Mouse (Mus musculus) forebrain, postnatal 0 days (tissue): Measurements from ENCODE around the gene Lgals4. TPM values are rescaled to one million over a fixed set of nuclear protein-coding genes. Genes with fewer than 3 reads are reported as not detected.

Experiments
- ATAC-seq: fragments of 200-750 bp; cut with Nextera tagmentation; 2 replicates; pipeline ENCODE4 v1.8.0; 2017; ENCODE audit warnings: mild to moderate bottlenecking, moderate library complexity
- DNase-seq: peaks from one replicate; pipeline ENCODE4 v3.0.0-alpha.2; 2015
- H3K27ac ChIP-seq: fragments of 300-500 bp; sonication (generic); 2 replicates; pipeline ENCODE4 v1.5.1; 2014; ENCODE audit warnings: low read depth, mild to moderate bottlenecking, antibody characterized with exemption, low read length, moderate library complexity, mixed read lengths
- H3K27me3 ChIP-seq: fragments of 300-500 bp; sonication (generic); 2 replicates; pipeline ENCODE4 v1.6.1; 2014; ENCODE audit warnings: mild to moderate bottlenecking, low read length, mixed read lengths; ENCODE audit not compliant: insufficient read depth
- H3K36me3 ChIP-seq: fragments of 300-500 bp; sonication (generic); 2 replicates; pipeline ENCODE4 v1.6.1; 2014; ENCODE audit warnings: mild to moderate bottlenecking, moderate library complexity; ENCODE audit not compliant: insufficient read depth
- H3K4me1 ChIP-seq: fragments of 300-500 bp; sonication (generic); 2 replicates; pipeline ENCODE4 v1.6.1; 2014; ENCODE audit warnings: antibody characterized with exemption; ENCODE audit not compliant: insufficient read depth
- H3K4me2 ChIP-seq: fragments of 300-500 bp; sonication (generic); 2 replicates; pipeline ENCODE4 v1.6.1; 2014; ENCODE audit warnings: low read depth, mild to moderate bottlenecking, moderate library complexity
- H3K4me3 ChIP-seq: fragments of 300-500 bp; sonication (generic); 2 replicates; pipeline ENCODE4 v1.5.1; 2014; ENCODE audit warnings: low read depth, low read length, mixed read lengths
- H3K9ac ChIP-seq: fragments of 300-500 bp; sonication (generic); 2 replicates; pipeline ENCODE4 v1.6.1; 2014; ENCODE audit warnings: mild to moderate bottlenecking
- H3K9me3 ChIP-seq: fragments of 300-500 bp; sonication (generic); 2 replicates; pipeline ENCODE4 v1.6.1; 2016; ENCODE audit warnings: low read length
- CTCF ChIP-seq: sonication (generic); IDR thresholded peaks from 2 replicates; pipeline ENCODE4 v1.5.1; 2016; ENCODE audit warnings: antibody characterized with exemption, control low read depth, low read depth
- WGBS: fragments of 180-500 bp; shearing (Covaris S2); extraction: QIAGEN DNeasy Blood & Tissue Kit; methylation state at CpG from one replicate; pipeline ENCODE4 v1.1.7; 2014; 5-methylcytosine and 5-hydroxymethylcytosine counted together
- polyA plus RNA-seq: library from polyadenylated mRNA; unstranded; fragments of >200 nt; fragmentation: Nextera tagmentation; extraction: Ambion mirVana; gene quantifications from 2 replicates; pipeline ENCODE4 v1.2.1, GENCODE M21; 2015
- total RNA-seq: library from RNA; depleted of rRNA; stranded (reverse); fragments of >200 nt; gene quantifications from 2 replicates; pipeline ENCODE4 v1.2.3, GENCODE M21; 2014

The Lgals4 gene
- total and polyA plus RNA-seq, 2 experiments from 2014 or later, result 2.4 to 3.5 TPM

GRCm38 (mm10) chr7:28812436-28812835 is 21.2 kb upstream of the Lgals4 start:
- no peaks in the 10 kb centered on the region for H3K27me3 ChIP-seq
- WGBS, result 65% methylated on average over 4 of the region's 4 CpGs
- H3K4me3 ChIP-seq, result peak overlapping the region; percentile 97
- H3K9me3 ChIP-seq, result no peaks in the 10 kb centered on the region
- peaks cover 16% of the 10 kb centered on the region for H3K4me1 ChIP-seq
- DNase-seq (no peak), ATAC-seq (no peak)
- no peak overlapping the region for H3K9ac ChIP-seq
- peaks cover 44% of the 10 kb centered on the region for H3K36me3 ChIP-seq
- H3K27ac ChIP-seq, result no peak overlapping the region
- TF ChIP-seq CTCF, result no peak
- H3K4me2 ChIP-seq, result peak overlapping the region; percentile 69

- 74% methylated on average over 5 of the region's 5 CpGs for WGBS
- H3K4me1 ChIP-seq, result peaks cover 14% of the 10 kb centered on the region
- H3K9me3 ChIP-seq, result no peaks in the 10 kb centered on the region
- H3K27ac ChIP-seq, result no peak overlapping the region
- no peak overlapping the region for H3K9ac ChIP-seq
- no peak overlapping the region for H3K4me3 ChIP-seq
- H3K36me3 ChIP-seq, result peaks cover 49% of the 10 kb centered on the region
- ATAC-seq, result no peak
- H3K4me2 ChIP-seq, result peak overlapping the region; percentile 69
- DNase-seq, result no peak
- TF ChIP-seq CTCF, result no peak
- H3K27me3 ChIP-seq, result no peaks in the 10 kb centered on the region
These were observed 20.7 kb upstream of the Lgals4 start for GRCm38 (mm10) chr7:28812949-28813348.

- H3K9ac ChIP-seq, result no peak overlapping the region
- H3K4me1 ChIP-seq, result peaks cover 11% of the 10 kb centered on the region
- no peaks in the 10 kb centered on the region for H3K9me3 ChIP-seq
- peaks cover 62% of the 10 kb centered on the region for H3K36me3 ChIP-seq
- no peak for TF ChIP-seq CTCF
- ATAC-seq (no peak), DNase-seq (no peak)
- WGBS, result 90% methylated on average over 5 of the region's 5 CpGs
- H3K4me2 ChIP-seq, result no peak overlapping the region
- no peak overlapping the region for H3K27ac ChIP-seq
- H3K4me3 ChIP-seq, result no peak overlapping the region
- H3K27me3 ChIP-seq, result no peaks in the 10 kb centered on the region
These were observed 19.2 kb upstream of the Lgals4 start for GRCm38 (mm10) chr7:28814306-28815034.

- DNase-seq, result no peak
- 92% methylated on average over 9 of the region's 9 CpGs for WGBS
- no peak for ATAC-seq
These were observed 18.4 kb upstream of the Lgals4 start for GRCm38 (mm10) chr7:28815230-28815629.

GRCm38 (mm10) chr7:28816201-28816600 is 17.5 kb upstream of the Lgals4 start:
- no peak for TF ChIP-seq CTCF
- ATAC-seq (no peak), DNase-seq (no peak)
- WGBS, result 80% methylated on average over 9 of the region's 9 CpGs
- Histone ChIP-seq H3K4me2 (no peak overlapping the region), H3K9me3 (no peaks in the 10 kb centered on the region), H3K4me1 (peaks cover 11% of the 10 kb centered on the region), H3K9ac (no peak overlapping the region), H3K4me3 (no peak overlapping the region), H3K36me3 (peaks cover 79% of the 10 kb centered on the region), H3K27ac (no peak overlapping the region), H3K27me3 (no peaks in the 10 kb centered on the region)

More at GRCm38 (mm10) chr7:28815230-28815629, 18.4 kb upstream of the Lgals4 start:
- no peak for TF ChIP-seq CTCF
- H3K27ac ChIP-seq, result no peak overlapping the region
- H3K4me2 ChIP-seq, result no peak overlapping the region
- no peaks in the 10 kb centered on the region for H3K27me3 ChIP-seq
- peaks cover 11% of the 10 kb centered on the region for H3K4me1 ChIP-seq
- H3K4me3 ChIP-seq, result no peak overlapping the region
- H3K36me3 ChIP-seq, result peaks cover 70% of the 10 kb centered on the region
- H3K9ac ChIP-seq, result no peak overlapping the region
- H3K9me3 ChIP-seq, result no peaks in the 10 kb centered on the region

- no peaks in the 10 kb centered on the region for H3K27me3 ChIP-seq
- ATAC-seq, result no peak
- H3K4me1 ChIP-seq, result peaks cover 11% of the 10 kb centered on the region
These were observed 16.7 kb upstream of the Lgals4 start for GRCm38 (mm10) chr7:28816920-28817319.

GRCm38 (mm10) chr7:28817524-28817923 is 16.1 kb upstream of the Lgals4 start:
- TF ChIP-seq CTCF, result no peak
- Histone ChIP-seq H3K9me3 (no peaks in the 10 kb centered on the region), H3K4me1 (peaks cover 5% of the 10 kb centered on the region; the same call in 1 of the 2 replicates), H3K4me2 (no peak overlapping the region), H3K9ac (no peak overlapping the region), H3K27ac (no peak overlapping the region), H3K36me3 (peaks cover 92% of the 10 kb centered on the region), H3K4me3 (no peak overlapping the region), H3K27me3 (no peaks in the 10 kb centered on the region)
- ATAC-seq (no peak), DNase-seq (no peak)
- WGBS, result 50% methylated on average over 6 of the region's 6 CpGs

More at GRCm38 (mm10) chr7:28816920-28817319, 16.7 kb upstream of the Lgals4 start:
- H3K9ac ChIP-seq, result no peak overlapping the region
- TF ChIP-seq CTCF, result no peak
- H3K4me2 ChIP-seq, result no peak overlapping the region
- H3K27ac ChIP-seq, result no peak overlapping the region
- H3K9me3 ChIP-seq, result no peaks in the 10 kb centered on the region
- no peak overlapping the region for H3K4me3 ChIP-seq
- H3K36me3 ChIP-seq, result peaks cover 86% of the 10 kb centered on the region
- WGBS, result 88% methylated on average over 10 of the region's 10 CpGs
- no peak for DNase-seq
